Mouse (Mus musculus) heart, embryonic 10.5 days (tissue): ENCODE data around the gene Tmtc1. TPM values are rescaled to one million over a fixed set of nuclear protein-coding genes. Genes with fewer than 3 reads are reported as not detected.

ENCODE experiments used
- DNase-seq: peaks from one replicate; pipeline ENCODE4 v3.0.0-alpha.2; 2017; ENCODE audit warnings: low spot score
- H3K27ac ChIP-seq: fragments of 300-500 bp; sonication (generic); 2 replicates; pipeline ENCODE4 v1.5.1; 2016; ENCODE audit warnings: mild to moderate bottlenecking
- H3K27me3 ChIP-seq: fragments of 300-500 bp; sonication (generic); 2 replicates; pipeline ENCODE4 v1.6.1; 2016; ENCODE audit warnings: mild to moderate bottlenecking; ENCODE audit not compliant: poor library complexity, insufficient read depth, severe bottlenecking
- H3K36me3 ChIP-seq: fragments of 300-500 bp; sonication (generic); 2 replicates; pipeline ENCODE4 v1.6.1; 2016; ENCODE audit warnings: mild to moderate bottlenecking, moderate library complexity
- H3K4me1 ChIP-seq: fragments of 300-500 bp; sonication (generic); 2 replicates; pipeline ENCODE4 v1.6.1; 2016; ENCODE audit warnings: mild to moderate bottlenecking
- H3K4me3 ChIP-seq: fragments of 300-500 bp; sonication (generic); 2 replicates; pipeline ENCODE4 v1.5.1; 2016; ENCODE audit warnings: mild to moderate bottlenecking, moderate library complexity
- H3K9me3 ChIP-seq: fragments of 300-500 bp; sonication (generic); 2 replicates; pipeline ENCODE4 v1.6.1; 2016; ENCODE audit warnings: mild to moderate bottlenecking, moderate library complexity
- WGBS: fragments of 180-500 bp; shearing (Covaris S2); methylation state at CpG from one replicate; pipeline ENCODE4 v1.1.7; 2016; 5-methylcytosine and 5-hydroxymethylcytosine counted together
- polyA plus RNA-seq: library from polyadenylated mRNA; unstranded; fragments of >200 nt; fragmentation: Nextera tagmentation; extraction: Ambion mirVana; gene quantifications from 2 replicates; pipeline ENCODE4 v1.2.1, GENCODE M21; 2016

Tmtc1 gene
- polyA plus RNA-seq, 1 experiment from 2014 or later: 1.1 TPM

GRCm38 (mm10) chr6:148358580-148359246 lies 85.5 kb downstream of the Tmtc1 start:
- Histone ChIP-seq H3K27ac (no peak overlapping the region), H3K4me1 (peaks cover 16% of the 10 kb centered on the region), H3K27me3 (no peaks in the 10 kb centered on the region), H3K9me3 (no peaks in the 10 kb centered on the region), H3K4me3 (no peak overlapping the region), H3K36me3 (peaks cover 23% of the 10 kb centered on the region)
- no peak for DNase-seq
- 63% methylated on average over 10 of the region's 12 CpGs for WGBS

- Histone ChIP-seq H3K36me3 (peaks cover 23% of the 10 kb centered on the region), H3K4me1 (peaks cover 16% of the 10 kb centered on the region), H3K4me3 (no peak overlapping the region), H3K27ac (no peak overlapping the region), H3K27me3 (no peaks in the 10 kb centered on the region), H3K9me3 (no peaks in the 10 kb centered on the region)
- DNase-seq: no peak
Observed at GRCm38 (mm10) chr6:148356141-148356540, 88.0 kb downstream of the Tmtc1 start.

- no peaks in the 10 kb centered on the region for H3K9me3 ChIP-seq
- WGBS: 20% methylated on average over 85 of the region's 85 CpGs
- peak; percentile 93 for DNase-seq
- peak overlapping the region; percentile 91 for H3K27ac ChIP-seq
- peaks cover 23% of the 10 kb centered on the region for H3K36me3 ChIP-seq
- no peaks in the 10 kb centered on the region for H3K27me3 ChIP-seq
- H3K4me3 ChIP-seq: peak overlapping the region; percentile 68
- peaks cover 10% of the 10 kb centered on the region for H3K4me1 ChIP-seq
Observed at GRCm38 (mm10) chr6:148354509-148355474, 89.4 kb downstream of the Tmtc1 start.

GRCm38 (mm10) chr6:148354151-148354508 lies 90.1 kb downstream of the Tmtc1 start:
- Histone ChIP-seq H3K27ac (peak overlapping the region; percentile 91; the same call in 1 of the 2 replicates), H3K9me3 (no peaks in the 10 kb centered on the region), H3K4me3 (peak overlapping the region; percentile 68), H3K27me3 (no peaks in the 10 kb centered on the region), H3K4me1 (peaks cover 10% of the 10 kb centered on the region), H3K36me3 (peaks cover 23% of the 10 kb centered on the region)
- no peak for DNase-seq
- 73% methylated on average over 16 of the region's 16 CpGs for WGBS

GRCm38 (mm10) chr6:148345001-148345400 lies 99.2 kb downstream of the Tmtc1 start:
- WGBS: 76% methylated on average over 3 of the region's 3 CpGs

GRCm38 (mm10) chr6:148342191-148342590 lies 102.0 kb downstream of the Tmtc1 start:
- 87% methylated on average over 2 of the region's 2 CpGs for WGBS
- no peaks in the 10 kb centered on the region for H3K9me3 ChIP-seq
- H3K36me3 ChIP-seq: no peaks in the 10 kb centered on the region
- H3K4me1 ChIP-seq: no peaks in the 10 kb centered on the region
- no peaks in the 10 kb centered on the region for H3K27me3 ChIP-seq
- H3K4me3 ChIP-seq: no peak overlapping the region
- H3K27ac ChIP-seq: no peak overlapping the region
- no peak for DNase-seq

More at GRCm38 (mm10) chr6:148345001-148345400, 99.2 kb downstream of the Tmtc1 start:
- H3K9me3 ChIP-seq: no peaks in the 10 kb centered on the region
- H3K36me3 ChIP-seq: no peaks in the 10 kb centered on the region
- H3K27me3 ChIP-seq: no peaks in the 10 kb centered on the region
- peak; percentile 50 for DNase-seq
- no peak overlapping the region for H3K4me3 ChIP-seq
- no peak overlapping the region for H3K27ac ChIP-seq
- no peaks in the 10 kb centered on the region for H3K4me1 ChIP-seq

- DNase-seq: no peak
- 79% methylated on average over 2 of the region's 2 CpGs for WGBS
- Histone ChIP-seq H3K36me3 (no peaks in the 10 kb centered on the region), H3K9me3 (no peaks in the 10 kb centered on the region), H3K4me1 (no peaks in the 10 kb centered on the region), H3K27ac (no peak overlapping the region), H3K4me3 (no peak overlapping the region), H3K27me3 (no peaks in the 10 kb centered on the region)
Observed at GRCm38 (mm10) chr6:148341765-148342164, 102.4 kb downstream of the Tmtc1 start.

- H3K4me3 ChIP-seq: no peak overlapping the region
- H3K36me3 ChIP-seq: no peaks in the 10 kb centered on the region
- no peak overlapping the region for H3K27ac ChIP-seq
- no peaks in the 10 kb centered on the region for H3K4me1 ChIP-seq
- no peaks in the 10 kb centered on the region for H3K27me3 ChIP-seq
- no peaks in the 10 kb centered on the region for H3K9me3 ChIP-seq
- DNase-seq: no peak
- 50% methylated on average over 3 of the region's 3 CpGs for WGBS
Observed at GRCm38 (mm10) chr6:148338326-148338957, 105.7 kb downstream of the Tmtc1 start.

- DNase-seq: no peak
- no peaks in the 10 kb centered on the region for H3K36me3 ChIP-seq
- H3K9me3 ChIP-seq: no peaks in the 10 kb centered on the region
- H3K4me3 ChIP-seq: no peak overlapping the region
- H3K27ac ChIP-seq: no peak overlapping the region
- H3K4me1 ChIP-seq: no peaks in the 10 kb centered on the region
- H3K27me3 ChIP-seq: no peaks in the 10 kb centered on the region
Observed at GRCm38 (mm10) chr6:148336290-148336955, 107.8 kb downstream of the Tmtc1 start.

GRCm38 (mm10) chr6:148331916-148332315 lies 112.3 kb downstream of the Tmtc1 start:
- DNase-seq: no peak
- 79% methylated on average over 2 of the region's 2 CpGs for WGBS
- Histone ChIP-seq H3K4me1 (no peaks in the 10 kb centered on the region), H3K4me3 (no peak overlapping the region), H3K27ac (no peak overlapping the region), H3K9me3 (no peaks in the 10 kb centered on the region), H3K27me3 (no peaks in the 10 kb centered on the region), H3K36me3 (no peaks in the 10 kb centered on the region)

GRCm38 (mm10) chr6:148329976-148330375 lies 114.2 kb downstream of the Tmtc1 start:
- Histone ChIP-seq H3K27me3 (no peaks in the 10 kb centered on the region), H3K4me3 (no peak overlapping the region), H3K4me1 (no peaks in the 10 kb centered on the region), H3K27ac (no peak overlapping the region), H3K9me3 (no peaks in the 10 kb centered on the region), H3K36me3 (no peaks in the 10 kb centered on the region)
- no peak for DNase-seq

GRCm38 (mm10) chr6:148328928-148329327 lies 115.3 kb downstream of the Tmtc1 start:
- WGBS: 74% methylated on average over 2 of the region's 2 CpGs
- Histone ChIP-seq H3K4me3 (no peak overlapping the region), H3K27ac (no peak overlapping the region), H3K9me3 (no peaks in the 10 kb centered on the region), H3K36me3 (no peaks in the 10 kb centered on the region), H3K4me1 (no peaks in the 10 kb centered on the region), H3K27me3 (no peaks in the 10 kb centered on the region)
- DNase-seq: no peak
